Mouse (Mus musculus) thymus, postnatal 0 days (tissue): ENCODE results near the gene Nectin3. TPM values are rescaled to one million over a fixed set of nuclear protein-coding genes. Genes with fewer than 3 reads are reported as not detected.

Source experiments
- DNase-seq: peaks from one replicate; pipeline ENCODE4 v3.0.0-alpha.2; 2015; ENCODE audit warnings: low spot score
- polyA plus RNA-seq: library from polyadenylated mRNA; unstranded; fragments of >200 nt; fragmentation: Nextera tagmentation; extraction: Ambion mirVana; gene quantifications from 2 replicates; pipeline ENCODE4 v1.2.1, GENCODE M21; 2015

Nectin3 gene
- polyA plus RNA-seq: 3.8 and 4.0 TPM in 2 replicates

- no peak for DNase-seq
Measured at GRCm38 (mm10) chr16:46498421-46498789, at the start of gene Nectin3. Gene Nectin3 (minus strand): TSS chr16:46498525.

GRCm38 (mm10) chr16:46538092-46538491 lies 39.8 kb upstream of the Nectin3 start:
- no peak for DNase-seq

- DNase-seq: no peak
Measured at GRCm38 (mm10) chr16:46532465-46533254, 34.3 kb upstream of the Nectin3 start.

GRCm38 (mm10) chr16:46531023-46531422 lies 32.7 kb upstream of the Nectin3 start:
- no peak for DNase-seq

- no peak for DNase-seq
Measured at GRCm38 (mm10) chr16:46520885-46521417, 22.6 kb upstream of the Nectin3 start.

GRCm38 (mm10) chr16:46519606-46520005 lies 21.3 kb upstream of the Nectin3 start:
- DNase-seq: no peak

GRCm38 (mm10) chr16:46507944-46508333 lies 9.6 kb upstream of the Nectin3 start:
- DNase-seq: no peak

- no peak for DNase-seq
Measured at GRCm38 (mm10) chr16:46507260-46507943, 9.1 kb upstream of the Nectin3 start.

GRCm38 (mm10) chr16:46504006-46504405 lies 5.7 kb upstream of the Nectin3 start:
- DNase-seq: no peak

- no peak for DNase-seq
Measured at GRCm38 (mm10) chr16:46502311-46502710, 4.0 kb upstream of the Nectin3 start.

- no peak for DNase-seq
Measured at GRCm38 (mm10) chr16:46500759-46501158, 2.4 kb upstream of the Nectin3 start.

GRCm38 (mm10) chr16:46497686-46498420 lies 472 bp downstream of the Nectin3 start:
- DNase-seq: no peak

- DNase-seq: peak; percentile 89
Measured at GRCm38 (mm10) chr16:46496889-46497685, 1.2 kb downstream of the Nectin3 start.

- peak; percentile 23 for DNase-seq
Measured at GRCm38 (mm10) chr16:46496031-46496868, 2.1 kb downstream of the Nectin3 start.

- DNase-seq: no peak
Measured at GRCm38 (mm10) chr16:46495201-46495600, 3.1 kb downstream of the Nectin3 start.

GRCm38 (mm10) chr16:46487436-46488097 lies 10.8 kb downstream of the Nectin3 start:
- DNase-seq: peak; percentile 47

GRCm38 (mm10) chr16:46477336-46477735 lies 21.0 kb downstream of the Nectin3 start:
- DNase-seq: no peak

GRCm38 (mm10) chr16:46451421-46451820 lies 46.9 kb downstream of the Nectin3 start:
- no peak for DNase-seq

- DNase-seq: no peak
Measured at GRCm38 (mm10) chr16:46449013-46449412, 49.3 kb downstream of the Nectin3 start.
